Mouse (Mus musculus): ENCODE results near the gene Itga8. TPM values are rescaled to one million over a fixed set of nuclear protein-coding genes. Genes with fewer than 3 reads are reported as not detected.

The Itga8 gene
- polyA plus RNA-seq, 1 experiment from 2014 or later = 5.0 TPM

- WGBS = 89% methylated on average over 4 of the region's 4 CpGs
- H3K4me1 ChIP-seq = no peaks in the 10 kb centered on the region
- no peak overlapping the region for H3K9ac ChIP-seq
- H3K27ac ChIP-seq = no peak overlapping the region
- no peak overlapping the region for H3K4me3 ChIP-seq
- no peak overlapping the region for H3K4me2 ChIP-seq (replicated peaks)
- H3K9me3 ChIP-seq (replicated peaks) = no peaks in the 10 kb centered on the region
- no peaks in the 10 kb centered on the region for H3K36me3 ChIP-seq
- no peaks in the 10 kb centered on the region for H3K27me3 ChIP-seq
- ATAC-seq (ENCODE audit: low FRiP score) = no peak
Observed at GRCm38 (mm10) chr2:12318036-12318435, 16.3 kb upstream of the Itga8 start.

- WGBS = 83% methylated on average over 5 of the region's 5 CpGs
- Histone ChIP-seq H3K9ac (no peak overlapping the region), H3K9me3 (replicated peaks) (no peaks in the 10 kb centered on the region)
Observed at GRCm38 (mm10) chr2:12317343-12317742, 15.6 kb upstream of the Itga8 start.

DNA sequence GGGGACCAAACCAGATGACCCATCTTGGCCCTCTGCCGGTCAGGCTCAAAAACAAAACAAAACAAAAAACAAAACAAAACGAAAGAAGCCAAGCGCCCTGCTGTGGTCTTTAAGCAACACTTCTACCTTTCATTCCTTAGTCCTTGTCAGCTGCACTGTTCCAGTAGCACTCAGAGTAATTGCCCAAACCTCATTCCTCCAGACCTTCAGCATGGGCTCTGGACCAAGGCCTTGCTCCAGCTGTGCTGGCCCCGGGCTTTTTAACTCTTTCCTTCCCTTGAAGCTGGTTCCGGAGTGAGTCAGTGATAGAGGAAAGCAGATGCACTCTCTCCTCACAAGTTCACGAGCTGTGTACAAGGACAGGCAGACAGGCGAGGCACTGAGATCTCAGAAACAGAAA is 14.6 kb upstream of the Itga8 start:
- Histone ChIP-seq H3K9ac (no peak overlapping the region), H3K9me3 (replicated peaks) (no peaks in the 10 kb centered on the region), H3K4me1 (no peaks in the 10 kb centered on the region), H3K36me3 (no peaks in the 10 kb centered on the region), H3K27me3 (no peaks in the 10 kb centered on the region), H3K27ac (no peak overlapping the region), H3K4me3 (no peak overlapping the region), H3K4me2 (replicated peaks) (no peak overlapping the region)
- 34% methylated on average over 7 of the region's 7 CpGs for WGBS
- no peak for ATAC-seq (ENCODE audit: low FRiP score)

More at GRCm38 (mm10) chr2:12317343-12317742, 15.6 kb upstream of the Itga8 start:
- Histone ChIP-seq H3K36me3 (no peaks in the 10 kb centered on the region), H3K4me1 (no peaks in the 10 kb centered on the region), H3K4me2 (replicated peaks) (no peak overlapping the region), H3K27me3 (no peaks in the 10 kb centered on the region), H3K27ac (no peak overlapping the region), H3K4me3 (no peak overlapping the region)
- ATAC-seq (ENCODE audit: low FRiP score) = no peak

DNA sequence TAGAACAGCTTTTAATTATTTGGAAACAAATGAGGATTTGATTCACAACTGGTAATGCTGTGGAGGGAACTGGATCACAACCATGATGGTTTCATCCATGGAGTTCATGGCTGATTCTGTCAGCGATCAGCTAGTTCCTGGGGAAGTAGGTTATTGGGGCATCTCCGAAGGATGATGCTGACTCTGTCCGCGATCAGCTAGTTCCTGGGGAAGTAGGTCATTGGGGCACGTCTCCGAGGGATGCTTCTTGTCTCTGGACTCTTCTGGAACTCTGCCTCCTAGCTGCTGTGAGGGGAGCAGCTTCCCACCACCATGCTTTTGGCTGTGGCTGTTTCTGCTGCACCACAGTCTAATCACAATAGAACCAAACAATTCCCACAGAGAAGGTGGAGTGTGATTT is 12.3 kb upstream of the Itga8 start:
- no peak overlapping the region for H3K27ac ChIP-seq
- 82% methylated on average over 6 of the region's 6 CpGs for WGBS

DNA sequence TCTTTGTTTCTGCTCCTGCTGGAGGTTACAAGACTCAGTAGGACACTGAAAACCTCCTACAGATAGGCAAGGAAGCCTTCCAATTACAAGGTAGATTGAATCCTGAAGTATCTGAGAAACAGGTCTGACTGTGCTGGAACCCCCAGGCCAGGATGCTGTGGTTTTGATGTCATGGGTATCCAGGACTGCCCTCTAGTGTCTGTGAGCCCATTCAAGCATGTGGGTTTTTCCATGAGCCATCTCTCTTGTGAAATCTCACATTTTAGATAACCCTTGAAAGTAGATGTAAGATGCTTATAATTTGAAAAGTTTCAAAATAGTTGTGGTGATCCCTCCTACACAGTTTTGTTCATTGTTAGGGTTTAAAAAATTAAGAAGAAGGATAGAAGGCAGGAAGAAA is 6.7 kb upstream of the Itga8 start:
- no peaks in the 10 kb centered on the region for H3K4me1 ChIP-seq
- no peak overlapping the region for H3K27ac ChIP-seq
- H3K9me3 ChIP-seq (replicated peaks) = no peaks in the 10 kb centered on the region
- no peaks in the 10 kb centered on the region for H3K27me3 ChIP-seq
- no peak for ATAC-seq (ENCODE audit: low FRiP score)
- no peak overlapping the region for H3K4me3 ChIP-seq
- H3K9ac ChIP-seq = no peak overlapping the region
- H3K36me3 ChIP-seq = no peaks in the 10 kb centered on the region
- H3K4me2 ChIP-seq (replicated peaks) = no peak overlapping the region

More for the DNA sequence above, 12.3 kb upstream of the Itga8 start:
- H3K4me3 ChIP-seq = no peak overlapping the region
- no peak overlapping the region for H3K4me2 ChIP-seq (replicated peaks)
- H3K4me1 ChIP-seq = no peaks in the 10 kb centered on the region
- no peaks in the 10 kb centered on the region for H3K36me3 ChIP-seq
- H3K9me3 ChIP-seq (replicated peaks) = no peaks in the 10 kb centered on the region
- H3K27me3 ChIP-seq = no peaks in the 10 kb centered on the region
- ATAC-seq (ENCODE audit: low FRiP score) = no peak
- H3K9ac ChIP-seq = no peak overlapping the region

DNA sequence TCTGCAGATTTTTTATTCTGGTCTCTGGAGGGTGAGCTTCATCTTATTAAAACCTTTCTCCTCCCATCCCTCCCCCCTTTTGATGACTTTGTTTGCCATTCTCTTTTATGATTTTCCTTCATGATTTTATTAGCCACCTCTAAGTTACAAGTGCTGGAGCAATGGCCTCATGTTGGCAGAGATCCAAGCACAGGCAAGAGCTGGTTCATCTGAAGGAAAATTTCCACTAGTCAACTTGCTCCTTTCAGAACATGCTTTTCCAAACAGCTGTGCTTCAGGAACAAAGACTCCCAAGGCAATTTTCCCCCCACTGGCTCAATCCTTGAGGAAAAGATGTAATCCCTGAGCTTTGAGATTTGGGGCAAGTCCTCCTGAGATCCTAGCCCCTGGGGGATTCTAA is 5.6 kb upstream of the Itga8 start:
- no peaks in the 10 kb centered on the region for H3K9me3 ChIP-seq (replicated peaks)
- no peak overlapping the region for H3K4me3 ChIP-seq
- no peak for ATAC-seq (ENCODE audit: low FRiP score)
- no peaks in the 10 kb centered on the region for H3K4me1 ChIP-seq
- no peak overlapping the region for H3K4me2 ChIP-seq (replicated peaks)
- no peaks in the 10 kb centered on the region for H3K36me3 ChIP-seq
- H3K27me3 ChIP-seq = no peaks in the 10 kb centered on the region; the same call in 1 of the 2 replicates
- 0 out of 2 replicates have a peak overlapping the region, but pooled peaks have one; percentile 17 for H3K27ac ChIP-seq
- no peak overlapping the region for H3K9ac ChIP-seq

DNA sequence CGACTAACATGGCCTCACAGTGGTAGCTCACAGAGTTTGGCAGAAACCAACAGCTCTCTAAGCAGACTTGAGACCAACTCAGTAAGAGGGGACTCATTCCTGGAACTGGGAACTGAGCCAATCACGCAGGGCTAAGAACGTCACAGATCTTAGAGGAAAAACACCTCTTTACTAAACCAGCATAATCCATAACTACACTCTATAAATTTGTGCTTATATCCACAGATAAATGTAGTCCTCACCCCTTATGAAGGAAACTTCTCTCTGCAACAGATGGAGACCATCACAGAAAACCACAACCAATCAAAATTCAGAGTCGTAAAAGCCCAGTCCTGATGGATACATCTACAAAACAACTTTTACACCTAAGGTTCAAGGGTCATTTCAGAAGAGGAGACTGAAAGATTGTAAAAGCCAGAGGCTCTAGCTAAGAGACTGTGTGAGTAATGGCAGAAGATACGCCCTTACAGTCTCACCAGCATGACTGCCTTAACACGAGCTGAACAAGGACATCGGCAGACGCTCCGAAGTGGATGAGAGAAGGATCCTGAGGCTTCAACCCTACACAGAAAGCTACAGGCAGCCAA is 3.4 kb upstream of the Itga8 start:
- WGBS = 89% methylated on average over 9 of the region's 9 CpGs
- Histone ChIP-seq H3K27ac (no peak overlapping the region), H3K9ac (no peak overlapping the region), H3K4me1 (0 out of 2 replicates have a peak, but pooled peaks cover 3% of the 10 kb centered on the region), H3K4me2 (replicated peaks) (no peak overlapping the region), H3K9me3 (replicated peaks) (no peaks in the 10 kb centered on the region), H3K4me3 (no peak overlapping the region), H3K27me3 (peaks cover 12% of the 10 kb centered on the region), H3K36me3 (no peaks in the 10 kb centered on the region)
- no peak for ATAC-seq (ENCODE audit: low FRiP score)

GRCm38 (mm10) chr2:12300449-12301228 is 1.1 kb downstream of the Itga8 start:
- no peak overlapping the region for H3K9ac ChIP-seq
- peak overlapping the region; percentile 69 for H3K4me3 ChIP-seq
- 76% methylated on average over 15 of the region's 15 CpGs for WGBS
- no peak overlapping the region for H3K27ac ChIP-seq
- ATAC-seq (ENCODE audit: low FRiP score) = no peak
- no peaks in the 10 kb centered on the region for H3K9me3 ChIP-seq (replicated peaks)
- peak overlapping the region; percentile 96 for H3K4me2 ChIP-seq (replicated peaks)
- H3K27me3 ChIP-seq = peaks cover 15% of the 10 kb centered on the region
- H3K4me1 ChIP-seq = 0 out of 2 replicates have a peak, but pooled peaks cover 3% of the 10 kb centered on the region
- H3K36me3 ChIP-seq = no peaks in the 10 kb centered on the region

GRCm38 (mm10) chr2:12297287-12297686 is 4.4 kb downstream of the Itga8 start:
- H3K27me3 ChIP-seq = peaks cover 15% of the 10 kb centered on the region
- WGBS = 79% methylated on average over 5 of the region's 5 CpGs
- no peaks in the 10 kb centered on the region for H3K9me3 ChIP-seq (replicated peaks)
- no peak overlapping the region for H3K4me3 ChIP-seq
- H3K4me2 ChIP-seq (replicated peaks) = no peak overlapping the region
- ATAC-seq (ENCODE audit: low FRiP score) = no peak
- no peaks in the 10 kb centered on the region for H3K36me3 ChIP-seq
- H3K27ac ChIP-seq = no peak overlapping the region
- H3K9ac ChIP-seq = no peak overlapping the region
- H3K4me1 ChIP-seq = peaks cover 8% of the 10 kb centered on the region; the same call in 1 of the 2 replicates

- Histone ChIP-seq H3K4me1 (peaks cover 5% of the 10 kb centered on the region; the same call in 1 of the 2 replicates), H3K9me3 (replicated peaks) (no peaks in the 10 kb centered on the region), H3K4me2 (replicated peaks) (no peak overlapping the region), H3K27me3 (peaks cover 3% of the 10 kb centered on the region; the same call in 1 of the 2 replicates), H3K9ac (no peak overlapping the region), H3K36me3 (no peaks in the 10 kb centered on the region), H3K4me3 (no peak overlapping the region), H3K27ac (no peak overlapping the region)
- no peak for ATAC-seq (ENCODE audit: low FRiP score)
- WGBS = 85% methylated on average over 6 of the region's 6 CpGs
Observed at GRCm38 (mm10) chr2:12295150-12295549, 6.6 kb downstream of the Itga8 start.

GRCm38 (mm10) chr2:12294060-12294459 is 7.7 kb downstream of the Itga8 start:
- H3K27ac ChIP-seq = no peak overlapping the region
- WGBS = 78% methylated on average over 3 of the region's 3 CpGs
- no peak overlapping the region for H3K4me3 ChIP-seq
- H3K27me3 ChIP-seq = no peaks in the 10 kb centered on the region
- no peaks in the 10 kb centered on the region for H3K9me3 ChIP-seq (replicated peaks)
- H3K9ac ChIP-seq = no peak overlapping the region
- no peaks in the 10 kb centered on the region for H3K36me3 ChIP-seq
- no peak for ATAC-seq (ENCODE audit: low FRiP score)
- H3K4me1 ChIP-seq = peaks cover 5% of the 10 kb centered on the region; the same call in 1 of the 2 replicates
- no peak overlapping the region for H3K4me2 ChIP-seq (replicated peaks)

DNA sequence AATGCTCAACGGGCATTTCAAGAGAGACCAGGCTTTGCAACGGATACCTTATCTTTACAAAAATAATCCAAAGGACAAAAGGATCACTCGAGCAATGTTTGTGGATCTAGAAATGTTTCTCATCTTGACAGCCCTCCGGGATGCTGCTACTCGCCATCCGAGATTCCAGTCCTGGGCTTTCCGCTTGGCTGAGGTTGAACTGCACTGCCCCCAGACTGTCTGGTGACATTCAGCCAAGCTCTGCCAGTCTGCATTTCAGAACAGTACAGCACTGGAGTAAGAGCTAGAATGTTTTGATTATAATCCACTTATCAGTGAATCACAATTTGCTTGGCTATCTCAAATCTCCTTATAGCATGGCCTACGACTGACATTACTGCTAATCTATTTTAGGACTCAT is 8.3 kb downstream of the Itga8 start:
- Histone ChIP-seq H3K4me2 (replicated peaks) (no peak overlapping the region), H3K9ac (no peak overlapping the region), H3K4me1 (peaks cover 5% of the 10 kb centered on the region; the same call in 1 of the 2 replicates), H3K4me3 (no peak overlapping the region), H3K9me3 (replicated peaks) (no peaks in the 10 kb centered on the region), H3K27ac (no peak overlapping the region), H3K36me3 (no peaks in the 10 kb centered on the region), H3K27me3 (no peaks in the 10 kb centered on the region)
- no peak for ATAC-seq (ENCODE audit: low FRiP score)
- 62% methylated on average over 8 of the region's 8 CpGs for WGBS

Measured in hindbrain, embryonic 12.5 days (tissue).